Mouse (Mus musculus): ENCODE results near the gene Pitpnm1. TPM values are rescaled to one million over a fixed set of nuclear protein-coding genes. Genes with fewer than 3 reads are reported as not detected.

Pitpnm1 gene
- total and polyA plus RNA-seq, 2 experiments from 2014 or later, result 127 to 187 TPM

DNA sequence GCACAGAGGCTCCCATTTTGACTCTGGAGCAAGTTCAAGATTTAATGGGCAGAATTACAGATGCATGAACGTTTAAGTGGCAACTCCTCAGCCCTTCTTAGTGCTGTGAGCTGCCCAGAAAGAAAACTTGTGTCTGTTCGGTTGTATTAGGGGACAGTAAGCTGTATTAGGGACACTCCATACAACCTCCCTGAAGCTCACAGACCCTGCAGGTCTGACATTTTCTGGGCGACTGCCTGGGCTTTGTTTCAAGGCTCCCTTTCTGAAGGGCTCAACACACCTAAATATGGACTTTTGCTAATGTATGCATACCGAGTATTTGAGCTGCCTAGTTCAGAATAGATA lies 63.7 kb downstream of the Pitpnm1 start:
- no peak for TF ChIP-seq CTCF (IDR thresholded peaks at IDR 0.05)

More for the DNA sequence above, 63.7 kb downstream of the Pitpnm1 start:
- WGBS, result 27% methylated on average over 4 of the region's 4 CpGs
- Histone ChIP-seq H3K4me3 (ENCODE audit: low read depth, low read length) (peak overlapping the region; percentile 69), H3K36me3 (ENCODE audit: insufficient read depth, low read length) (peaks cover 25% of the 10 kb centered on the region), H3K9ac (replicated peaks; ENCODE audit: low read length, poor library complexity, severe bottlenecking) (peak overlapping the region; percentile 29; the same call in 1 of the 2 replicates), H3K4me2 (ENCODE audit: low read depth, low read length, poor library complexity, severe bottlenecking) (peak overlapping the region; percentile 91), H3K27me3 (ENCODE audit: insufficient read depth, low read length) (no peaks in the 10 kb centered on the region), H3K4me1 (ENCODE audit: insufficient read depth, low read length) (peaks cover 6% of the 10 kb centered on the region; the same call in 1 of the 2 replicates), H3K9me3 (ENCODE audit: low read length) (no peaks in the 10 kb centered on the region), H3K27ac (ENCODE audit: low read depth, low read length) (peak overlapping the region; percentile 71)
- peak; percentile 1; the same call in 1 of the 2 replicates for ATAC-seq (ENCODE audit: low FRiP score)
- no peak for DNase-seq (ENCODE audit: low spot score)

Other genes with a start within 250 kb of the Pitpnm1 start
Only the 30 nearest of the 34 such genes appear.
- 1.3 and 3.7 TPM in 2 replicates for gene Aldh3b1, start 170.2 kb upstream of the Pitpnm1 start, total RNA-seq (2014; rRNA removed)
- 2.1 and 2.8 TPM in 2 replicates for gene Aldh3b1, start 170.2 kb upstream of the Pitpnm1 start, polyA plus RNA-seq (2015; fragmentation: Nextera tagmentation; extraction: Ambion mirVana)
- gene Unc93b1, start 164.8 kb upstream of the Pitpnm1 start, total RNA-seq (2014; rRNA removed), result 13.0 and 23.2 TPM in 2 replicates
- 11.2 and 12.4 TPM in 2 replicates for gene Unc93b1, start 164.8 kb upstream of the Pitpnm1 start, polyA plus RNA-seq (2015; fragmentation: Nextera tagmentation; extraction: Ambion mirVana)
- gene Aldh3b3, start 141.4 kb upstream of the Pitpnm1 start, total RNA-seq (2014; rRNA removed), result not detected in 2 replicates
- gene Aldh3b3, start 141.4 kb upstream of the Pitpnm1 start, polyA plus RNA-seq (2015; fragmentation: Nextera tagmentation; extraction: Ambion mirVana), result not detected in 2 replicates
- 2.4 and 2.8 TPM in 2 replicates for gene Aldh3b2, start 127.7 kb upstream of the Pitpnm1 start, total RNA-seq (2014; rRNA removed)
- 2.6 TPM in 2 replicates for gene Aldh3b2, start 127.7 kb upstream of the Pitpnm1 start, polyA plus RNA-seq (2015; fragmentation: Nextera tagmentation; extraction: Ambion mirVana)
- 2.5 and 3.0 TPM in 2 replicates for gene Acy3, start 113.4 kb upstream of the Pitpnm1 start, total RNA-seq (2014; rRNA removed)
- 2.6 and 3.5 TPM in 2 replicates for gene Acy3, start 113.4 kb upstream of the Pitpnm1 start, polyA plus RNA-seq (2015; fragmentation: Nextera tagmentation; extraction: Ambion mirVana)
- not detected in 2 replicates for gene Tbx10, start 107.2 kb upstream of the Pitpnm1 start, total RNA-seq (2014; rRNA removed)
- gene Tbx10, start 107.2 kb upstream of the Pitpnm1 start, polyA plus RNA-seq (2015; fragmentation: Nextera tagmentation; extraction: Ambion mirVana), result not detected in 2 replicates
- gene Nudt8, start 99.4 kb upstream of the Pitpnm1 start, total RNA-seq (2014; rRNA removed), result 18.5 and 22.1 TPM in 2 replicates
- 26.2 and 33.2 TPM in 2 replicates for gene Nudt8, start 99.4 kb upstream of the Pitpnm1 start, polyA plus RNA-seq (2015; fragmentation: Nextera tagmentation; extraction: Ambion mirVana)
- gene Gm49405, start 99.4 kb upstream of the Pitpnm1 start, total RNA-seq (2014; rRNA removed), result 3.5 and 4.0 TPM in 2 replicates
- 2.7 and 3.0 TPM in 2 replicates for gene Gm49405, start 99.4 kb upstream of the Pitpnm1 start, polyA plus RNA-seq (2015; fragmentation: Nextera tagmentation; extraction: Ambion mirVana)
- 8.8 and 13.4 TPM in 2 replicates for gene Doc2g, start 96.7 kb upstream of the Pitpnm1 start, total RNA-seq (2014; rRNA removed)
- gene Doc2g, start 96.7 kb upstream of the Pitpnm1 start, polyA plus RNA-seq (2015; fragmentation: Nextera tagmentation; extraction: Ambion mirVana), result 5.4 and 5.5 TPM in 2 replicates
- gene Ndufv1, start 87.2 kb upstream of the Pitpnm1 start, total RNA-seq (2014; rRNA removed), result 137 and 237 TPM in 2 replicates
- 271 and 281 TPM in 2 replicates for gene Ndufv1, start 87.2 kb upstream of the Pitpnm1 start, polyA plus RNA-seq (2015; fragmentation: Nextera tagmentation; extraction: Ambion mirVana)
- 268 and 350 TPM in 2 replicates for gene Gstp1, start 62.0 kb upstream of the Pitpnm1 start, total RNA-seq (2014; rRNA removed)
- gene Gstp1, start 62.0 kb upstream of the Pitpnm1 start, polyA plus RNA-seq (2015; fragmentation: Nextera tagmentation; extraction: Ambion mirVana), result 665 and 685 TPM in 2 replicates
- gene Gstp2, start 54.0 kb upstream of the Pitpnm1 start, total RNA-seq (2014; rRNA removed), result 3.6 TPM in 1 of 2 replicates, not detected in the other
- gene Gstp2, start 54.0 kb upstream of the Pitpnm1 start, polyA plus RNA-seq (2015; fragmentation: Nextera tagmentation; extraction: Ambion mirVana), result 2.4 and 4.1 TPM in 2 replicates
- not detected in 2 replicates for gene Gstp3, start 40.4 kb upstream of the Pitpnm1 start, total RNA-seq (2014; rRNA removed)
- gene Gstp3, start 40.4 kb upstream of the Pitpnm1 start, polyA plus RNA-seq (2015; fragmentation: Nextera tagmentation; extraction: Ambion mirVana), result not detected in 2 replicates
- gene Cabp2, start 18.4 kb upstream of the Pitpnm1 start, total RNA-seq (2014; rRNA removed), result not detected in 2 replicates
- gene Cabp2, start 18.4 kb upstream of the Pitpnm1 start, polyA plus RNA-seq (2015; fragmentation: Nextera tagmentation; extraction: Ambion mirVana), result not detected in 2 replicates
- gene Cdk2ap2, start 2.8 kb upstream of the Pitpnm1 start, total RNA-seq (2014; rRNA removed), result 37.4 and 45.6 TPM in 2 replicates
- 60.5 and 64.2 TPM in 2 replicates for gene Cdk2ap2, start 2.8 kb upstream of the Pitpnm1 start, polyA plus RNA-seq (2015; fragmentation: Nextera tagmentation; extraction: Ambion mirVana)
- 29.8 and 49.9 TPM in 2 replicates for gene Aip, start 25.9 kb downstream of the Pitpnm1 start, total RNA-seq (2014; rRNA removed)
- 87.7 and 97.6 TPM in 2 replicates for gene Aip, start 25.9 kb downstream of the Pitpnm1 start, polyA plus RNA-seq (2015; fragmentation: Nextera tagmentation; extraction: Ambion mirVana)
- 0.16 TPM in 1 of 2 replicates, not detected in the other for gene Gpr152, start 39.8 kb downstream of the Pitpnm1 start, total RNA-seq (2014; rRNA removed)
- gene Gpr152, start 39.8 kb downstream of the Pitpnm1 start, polyA plus RNA-seq (2015; fragmentation: Nextera tagmentation; extraction: Ambion mirVana), result not detected in 2 replicates
- not detected in 2 replicates for gene Cabp4, start 44.0 kb downstream of the Pitpnm1 start, total RNA-seq (2014; rRNA removed)
- gene Cabp4, start 44.0 kb downstream of the Pitpnm1 start, polyA plus RNA-seq (2015; fragmentation: Nextera tagmentation; extraction: Ambion mirVana), result 0.20 and 0.36 TPM in 2 replicates
- gene Coro1b, start 48.6 kb downstream of the Pitpnm1 start, total RNA-seq (2014; rRNA removed), result 96.1 and 116 TPM in 2 replicates
- 95.2 and 104 TPM in 2 replicates for gene Coro1b, start 48.6 kb downstream of the Pitpnm1 start, polyA plus RNA-seq (2015; fragmentation: Nextera tagmentation; extraction: Ambion mirVana)
- 0.38 TPM in 1 of 2 replicates, not detected in the other for gene Ptprcap, start 53.6 kb downstream of the Pitpnm1 start, total RNA-seq (2014; rRNA removed)
- gene Ptprcap, start 53.6 kb downstream of the Pitpnm1 start, polyA plus RNA-seq (2015; fragmentation: Nextera tagmentation; extraction: Ambion mirVana), result 0.28 TPM in 1 of 2 replicates, not detected in the other
- gene Rps6kb2, start 63.4 kb downstream of the Pitpnm1 start, total RNA-seq (2014; rRNA removed), result 23.5 and 25.2 TPM in 2 replicates
- gene Rps6kb2, start 63.4 kb downstream of the Pitpnm1 start, polyA plus RNA-seq (2015; fragmentation: Nextera tagmentation; extraction: Ambion mirVana), result 58.2 and 62.8 TPM in 2 replicates
- gene Carns1, start 75.5 kb downstream of the Pitpnm1 start, total RNA-seq (2014; rRNA removed), result 4.4 and 6.6 TPM in 2 replicates
- gene Carns1, start 75.5 kb downstream of the Pitpnm1 start, polyA plus RNA-seq (2015; fragmentation: Nextera tagmentation; extraction: Ambion mirVana), result 6.7 and 6.9 TPM in 2 replicates
- 0.49 and 1.9 TPM in 2 replicates for gene Tbc1d10c, start 91.3 kb downstream of the Pitpnm1 start, total RNA-seq (2014; rRNA removed)
- 1.2 and 1.6 TPM in 2 replicates for gene Tbc1d10c, start 91.3 kb downstream of the Pitpnm1 start, polyA plus RNA-seq (2015; fragmentation: Nextera tagmentation; extraction: Ambion mirVana)
- 535 and 592 TPM in 2 replicates for gene Ppp1ca, start 92.1 kb downstream of the Pitpnm1 start, total RNA-seq (2014; rRNA removed)
- 510 and 531 TPM in 2 replicates for gene Ppp1ca, start 92.1 kb downstream of the Pitpnm1 start, polyA plus RNA-seq (2015; fragmentation: Nextera tagmentation; extraction: Ambion mirVana)
- gene Rad9a, start 101.7 kb downstream of the Pitpnm1 start, total RNA-seq (2014; rRNA removed), result 18.0 and 22.8 TPM in 2 replicates
- 14.7 and 17.0 TPM in 2 replicates for gene Rad9a, start 101.7 kb downstream of the Pitpnm1 start, polyA plus RNA-seq (2015; fragmentation: Nextera tagmentation; extraction: Ambion mirVana)
- gene Clcf1, start 114.2 kb downstream of the Pitpnm1 start, total RNA-seq (2014; rRNA removed), result 0.99 and 1.2 TPM in 2 replicates
- 0.28 and 0.44 TPM in 2 replicates for gene Clcf1, start 114.2 kb downstream of the Pitpnm1 start, polyA plus RNA-seq (2015; fragmentation: Nextera tagmentation; extraction: Ambion mirVana)
- gene AC109138.7, start 114.4 kb downstream of the Pitpnm1 start, total RNA-seq (2014; rRNA removed), result not detected in 2 replicates
- not detected in 2 replicates for gene AC109138.7, start 114.4 kb downstream of the Pitpnm1 start, polyA plus RNA-seq (2015; fragmentation: Nextera tagmentation; extraction: Ambion mirVana)
- gene Pold4, start 131.9 kb downstream of the Pitpnm1 start, total RNA-seq (2014; rRNA removed), result 20.9 and 37.7 TPM in 2 replicates
- gene Pold4, start 131.9 kb downstream of the Pitpnm1 start, polyA plus RNA-seq (2015; fragmentation: Nextera tagmentation; extraction: Ambion mirVana), result 20.8 and 26.8 TPM in 2 replicates
- 40.6 and 67.7 TPM in 2 replicates for gene Ssh3, start 169.2 kb downstream of the Pitpnm1 start, total RNA-seq (2014; rRNA removed)
- 18.6 and 20.7 TPM in 2 replicates for gene Ssh3, start 169.2 kb downstream of the Pitpnm1 start, polyA plus RNA-seq (2015; fragmentation: Nextera tagmentation; extraction: Ambion mirVana)
- 92.2 and 106 TPM in 2 replicates for gene Ankrd13d, start 183.1 kb downstream of the Pitpnm1 start, total RNA-seq (2014; rRNA removed)
- gene Ankrd13d, start 183.1 kb downstream of the Pitpnm1 start, polyA plus RNA-seq (2015; fragmentation: Nextera tagmentation; extraction: Ambion mirVana), result 79.1 and 84.8 TPM in 2 replicates